Mouse (Mus musculus) lung, embryonic 15.5 days (tissue): Measurements from ENCODE around the gene Rasgrp4. TPM values are rescaled to one million over a fixed set of nuclear protein-coding genes. Genes with fewer than 3 reads are reported as not detected.
"Not testable (repeated sequence)": the region's sequence is repeated elsewhere in the genome, so short reads cannot be mapped to it uniquely, and the experiment has no call there.

ENCODE experiments used
- ATAC-seq: fragments of 200-750 bp; cut with Nextera tagmentation; 2 replicates; pipeline ENCODE4 v1.8.0; 2017; ENCODE audit warnings: moderate number of reproducible peaks, borderline replicate concordance; ENCODE audit not compliant: low FRiP score, low TSS enrichment; ENCODE audit errors: extremely low read depth
- H3K27ac ChIP-seq: fragments of 300-500 bp; sonication (generic); 2 replicates; pipeline ENCODE4 v1.5.1; 2015; ENCODE audit warnings: moderate library complexity, mild to moderate bottlenecking, inconsistent platforms
- H3K27me3 ChIP-seq: fragments of 300-500 bp; sonication (generic); 2 replicates; pipeline ENCODE4 v1.6.1; 2015; ENCODE audit warnings: inconsistent platforms
- H3K36me3 ChIP-seq: fragments of 300-500 bp; sonication (generic); 2 replicates; pipeline ENCODE4 v1.6.1; 2015; ENCODE audit warnings: inconsistent platforms
- H3K4me1 ChIP-seq: fragments of 300-500 bp; sonication (generic); 2 replicates; pipeline ENCODE4 v1.6.1; 2015; ENCODE audit warnings: inconsistent platforms
- H3K4me2 ChIP-seq: fragments of 300-500 bp; sonication (generic); 2 replicates; pipeline ENCODE4 v1.6.1; 2015; ENCODE audit warnings: inconsistent platforms, mild to moderate bottlenecking, moderate library complexity
- H3K4me3 ChIP-seq: fragments of 300-500 bp; sonication (generic); 2 replicates; pipeline ENCODE4 v1.5.1; 2015; ENCODE audit warnings: mild to moderate bottlenecking, inconsistent platforms
- H3K9ac ChIP-seq: fragments of 300-500 bp; sonication (generic); 2 replicates; pipeline ENCODE4 v1.6.1; 2015; ENCODE audit warnings: inconsistent platforms
- H3K9me3 ChIP-seq: fragments of 300-500 bp; sonication (generic); 2 replicates; pipeline ENCODE4 v1.6.1; 2016; ENCODE audit warnings: inconsistent platforms
- WGBS: fragments of 180-500 bp; shearing (Covaris S2); methylation state at CpG from one replicate; pipeline ENCODE4 v1.1.7; 2015; 5-methylcytosine and 5-hydroxymethylcytosine counted together
- polyA plus RNA-seq: library from polyadenylated mRNA; unstranded; fragments of >200 nt; fragmentation: Nextera tagmentation; extraction: Ambion mirVana; gene quantifications from 2 replicates; pipeline ENCODE4 v1.2.1, GENCODE M21; 2015

The Rasgrp4 gene
- polyA plus RNA-seq, 1 experiment from 2014 or later, result 1.7 TPM

DNA sequence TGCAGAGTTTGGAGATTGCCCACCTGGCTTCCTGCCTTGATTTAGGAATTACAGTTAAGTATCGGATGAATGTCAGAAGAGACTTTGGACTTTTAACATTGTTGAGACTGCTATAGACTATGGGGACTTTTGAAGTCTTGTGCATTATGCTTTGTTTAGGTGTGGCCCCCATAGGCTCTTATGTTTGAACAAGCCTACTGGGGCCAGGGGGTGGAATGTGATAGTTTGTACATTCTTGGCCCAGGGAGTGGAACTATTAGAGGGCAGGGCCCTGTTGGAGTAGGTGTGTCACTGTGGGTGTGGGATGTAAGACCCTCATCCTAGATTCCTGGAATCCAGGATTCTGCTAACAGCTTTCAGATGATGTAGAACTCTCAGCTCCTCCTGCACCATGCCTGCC lies 59.6 kb downstream of the Rasgrp4 start:
- H3K4me2 ChIP-seq, result not testable (repeated sequence)

DNA sequence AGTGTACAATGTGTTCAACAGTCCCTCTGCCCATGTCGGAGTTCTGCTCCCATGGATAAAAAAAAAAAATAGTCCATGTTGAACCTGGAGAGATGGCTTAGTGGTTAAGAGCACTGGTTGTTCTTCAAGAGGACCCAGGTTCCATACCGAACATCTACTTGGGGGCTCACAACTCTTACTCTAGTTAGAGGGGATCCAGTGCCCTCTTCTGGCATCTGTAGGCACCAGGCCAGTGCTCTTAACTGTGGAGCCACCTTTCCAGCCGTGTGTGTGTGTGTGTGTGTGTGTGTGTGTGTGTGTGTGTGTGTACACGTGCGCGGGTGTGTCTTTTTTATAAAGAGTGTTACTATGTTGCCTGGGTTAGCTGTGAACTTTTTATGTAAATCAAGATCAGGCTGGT lies 67.9 kb downstream of the Rasgrp4 start:
- no peaks in the 10 kb centered on the region for H3K9me3 ChIP-seq
- no peaks in the 10 kb centered on the region for H3K36me3 ChIP-seq
- no peak overlapping the region for H3K4me2 ChIP-seq
- no peak overlapping the region for H3K9ac ChIP-seq
- H3K27me3 ChIP-seq, result no peaks in the 10 kb centered on the region
- no peak overlapping the region for H3K4me3 ChIP-seq
- ATAC-seq, result no peak
- 69% methylated on average over 6 of the region's 6 CpGs for WGBS
- H3K4me1 ChIP-seq, result no peaks in the 10 kb centered on the region
- H3K27ac ChIP-seq, result no peak overlapping the region

More for the DNA sequence above, 59.6 kb downstream of the Rasgrp4 start:
- not testable (repeated sequence) for H3K4me3 ChIP-seq, H3K36me3 ChIP-seq, H3K9ac ChIP-seq, ATAC-seq, H3K27me3 ChIP-seq, H3K9me3 ChIP-seq, H3K27ac ChIP-seq, H3K4me1 ChIP-seq
- WGBS, result 89% methylated on average over 1 of the region's 1 CpGs

Other genes with a start within 250 kb of the Rasgrp4 start
- 287 and 302 TPM in 2 replicates for gene Actn4, start 172.5 kb upstream of the Rasgrp4 start, polyA plus RNA-seq
- gene Eif3k, start 153.0 kb upstream of the Rasgrp4 start, polyA plus RNA-seq, result 360 and 364 TPM in 2 replicates
- 7.4 and 9.8 TPM in 2 replicates for gene Map4k1, start 152.8 kb upstream of the Rasgrp4 start, polyA plus RNA-seq
- 0.19 and 0.24 TPM in 2 replicates for gene Ryr1, start 9.7 kb upstream of the Rasgrp4 start, polyA plus RNA-seq
- gene Fam98c, start 21.4 kb downstream of the Rasgrp4 start, polyA plus RNA-seq, result 17.7 and 19.3 TPM in 2 replicates
- 0.34 and 0.74 TPM in 2 replicates for gene Ggn, start 35.4 kb downstream of the Rasgrp4 start, polyA plus RNA-seq
- gene Spred3, start 35.6 kb downstream of the Rasgrp4 start, polyA plus RNA-seq, result 1.4 and 2.3 TPM in 2 replicates
- 267 and 270 TPM in 2 replicates for gene Psmd8, start 45.9 kb downstream of the Rasgrp4 start, polyA plus RNA-seq
- 0.86 and 1.0 TPM in 2 replicates for gene Catsperg1, start 79.2 kb downstream of the Rasgrp4 start, polyA plus RNA-seq
- gene Kcnk6, start 97.7 kb downstream of the Rasgrp4 start, polyA plus RNA-seq, result 1.7 and 2.0 TPM in 2 replicates
- gene Yif1b, start 103.5 kb downstream of the Rasgrp4 start, polyA plus RNA-seq, result 133 and 134 TPM in 2 replicates
- 13.1 and 14.4 TPM in 2 replicates for gene 2200002D01Rik, start 113.6 kb downstream of the Rasgrp4 start, polyA plus RNA-seq
- 325 and 332 TPM in 2 replicates for gene Spint2, start 147.1 kb downstream of the Rasgrp4 start, polyA plus RNA-seq
- 148 and 159 TPM in 2 replicates for gene Ppp1r14a, start 154.5 kb downstream of the Rasgrp4 start, polyA plus RNA-seq
- 12.8 and 13.7 TPM in 2 replicates for gene Dpf1, start 169.1 kb downstream of the Rasgrp4 start, polyA plus RNA-seq